Mouse (Mus musculus): ENCODE results near the gene Mmp23. TPM values are rescaled to one million over a fixed set of nuclear protein-coding genes. Genes with fewer than 3 reads are reported as not detected.

The Mmp23 gene
- 143 and 158 TPM in 2 replicates for polyA plus RNA-seq (2015; fragmentation: Nextera tagmentation; extraction: Ambion mirVana)

GRCm38 (mm10) chr4:155653086-155653450 lies at the start of gene Mmp23:
Gene Mmp23 (minus strand): TSS chr4:155653384.

GRCm38 (mm10) chr4:155694111-155694481 lies 40.9 kb upstream of the Mmp23 start, which contains the start of gene Fndc10:
Gene Fndc10 (plus strand): TSS chr4:155694342.

DNA sequence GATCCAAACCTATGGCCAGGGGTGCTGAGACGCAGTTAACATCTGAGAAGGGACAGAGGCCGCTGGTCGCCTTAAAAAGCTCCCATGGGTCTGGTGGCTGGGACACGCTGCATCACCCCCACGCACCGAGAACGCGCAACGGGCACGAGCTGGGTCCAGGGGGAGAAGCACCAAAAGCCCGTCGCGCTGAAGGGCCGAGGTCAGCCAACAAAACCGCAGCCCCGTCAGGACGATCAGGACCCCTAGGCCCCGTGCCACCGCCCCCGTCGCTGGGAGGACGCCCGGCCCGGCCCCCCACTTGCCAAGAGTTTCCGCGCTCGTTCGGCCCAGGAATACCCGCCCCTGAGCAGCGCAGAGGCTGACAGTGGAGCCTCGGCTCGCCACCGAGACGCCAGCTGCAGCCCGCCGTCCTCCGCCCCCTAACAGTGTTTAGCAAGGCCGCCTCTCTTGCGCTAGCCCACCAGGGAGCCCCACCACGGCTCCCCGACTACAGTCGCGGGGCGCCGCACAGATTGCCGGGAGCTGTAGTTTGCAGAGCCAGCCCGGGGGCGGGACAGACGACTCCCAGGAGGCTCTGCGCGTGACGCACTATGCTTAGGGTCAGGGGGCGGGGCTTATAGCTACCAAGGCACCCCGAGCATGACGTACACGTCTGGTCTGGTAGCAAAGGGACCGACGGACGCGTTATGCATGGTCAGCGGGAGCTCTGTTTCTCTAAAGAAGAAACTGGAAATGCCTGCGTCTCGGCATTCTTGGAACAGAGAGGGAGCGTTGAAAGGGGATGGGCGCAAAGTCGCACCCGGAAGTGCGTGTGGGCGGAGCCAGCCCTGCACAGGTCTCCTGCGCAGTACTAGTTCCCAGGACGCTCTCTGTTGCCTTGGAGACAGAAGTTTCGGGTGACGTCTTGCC lies 15.8 kb upstream of the Mmp23 start, which contains the start of gene Mib2:
Gene Mib2 (minus strand): TSS at position 510 of the 909 bp plus-strand sequence.

DNA sequence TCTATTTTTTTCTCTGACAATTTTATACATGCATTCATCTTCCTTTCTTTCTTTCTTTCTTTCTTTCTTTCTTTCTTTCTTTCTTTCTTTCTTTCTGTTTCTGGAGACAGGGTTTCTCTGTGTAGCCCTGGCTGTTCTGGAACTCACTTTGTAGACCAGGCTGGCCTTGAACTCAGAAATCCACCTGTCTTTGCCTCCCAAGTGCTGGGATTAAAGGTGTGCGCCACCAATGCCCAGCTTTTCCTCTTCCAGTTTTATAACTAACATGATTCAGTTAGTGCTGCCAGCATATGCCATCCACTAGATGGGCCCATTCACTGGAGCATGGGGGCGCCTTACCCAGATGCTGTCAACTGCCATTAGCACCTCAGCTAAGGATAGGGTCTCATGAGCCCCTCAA lies 7.9 kb downstream of the Mmp23 start, which contains the start of gene Gm10563:
Gene Gm10563 (minus strand): TSS at position 101 of the 400 bp plus-strand sequence.

DNA sequence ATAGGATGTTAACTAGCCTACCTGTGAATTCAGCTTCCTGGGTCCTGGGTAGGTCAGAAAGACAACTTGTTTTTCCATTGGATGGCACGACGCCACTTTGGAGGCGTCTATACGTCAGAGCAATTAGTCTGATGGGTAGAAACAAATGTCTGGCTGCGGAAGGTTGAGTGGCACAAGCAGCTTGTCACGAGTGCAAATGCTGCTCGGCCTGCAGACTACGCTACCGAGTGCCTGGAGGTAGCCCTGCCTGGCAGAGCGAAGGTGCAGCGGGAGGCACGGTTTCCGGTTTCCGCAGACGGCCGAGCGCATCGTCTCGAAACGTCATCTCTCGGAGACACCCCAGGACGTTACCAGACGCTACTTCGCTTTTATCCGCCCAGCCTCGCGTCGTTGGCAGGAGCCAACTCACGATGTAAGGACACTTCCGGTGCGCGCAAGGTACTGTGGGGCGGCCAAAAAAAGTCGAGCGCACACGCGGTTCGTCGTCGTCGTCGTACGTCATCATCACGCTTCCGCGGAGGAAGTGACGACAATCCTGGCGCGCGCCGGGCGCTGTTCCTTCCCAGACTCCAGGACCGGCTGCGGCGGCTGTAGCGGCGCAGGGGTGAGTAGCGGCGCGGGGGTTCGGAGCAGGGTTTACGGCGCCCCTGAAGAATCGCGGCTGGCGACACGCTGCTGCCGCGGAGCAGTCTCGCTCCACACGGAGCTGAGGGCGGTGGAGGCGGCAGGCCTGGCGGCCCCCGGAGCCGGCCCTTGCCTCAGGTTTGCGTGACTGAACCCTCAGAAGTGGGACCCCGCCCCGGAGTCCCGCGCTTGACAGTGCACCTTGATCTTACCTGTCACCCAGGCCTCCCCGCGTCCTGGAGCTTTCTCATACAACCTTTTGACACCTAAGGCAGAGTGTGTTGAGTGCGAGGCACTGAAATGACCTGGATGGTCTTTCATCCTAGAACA lies 28.6 kb downstream of the Mmp23 start, which contains the start of gene Cdk11b:
Gene Cdk11b (plus strand): TSS at position 517 of the 954 bp plus-strand sequence.

GRCm38 (mm10) chr4:155601091-155601996 lies 51.8 kb downstream of the Mmp23 start, which contains the start of gene Slc35e2:
Gene Slc35e2 (plus strand): TSS chr4:155601416.

Other genes with a start within 250 kb of the Mmp23 start
- gene Cfap74, start 244.2 kb downstream of the Mmp23 start, polyA plus RNA-seq (2015; fragmentation: Nextera tagmentation; extraction: Ambion mirVana): 1.0 and 1.2 TPM in 2 replicates
- not detected in 2 replicates for gene Tmem52, start 184.3 kb downstream of the Mmp23 start, polyA plus RNA-seq (2015; fragmentation: Nextera tagmentation; extraction: Ambion mirVana)
- gene Gnb1, start 162.0 kb downstream of the Mmp23 start, polyA plus RNA-seq (2015; fragmentation: Nextera tagmentation; extraction: Ambion mirVana): 288 and 312 TPM in 2 replicates
- 66.8 and 68.5 TPM in 2 replicates for gene Nadk, start 91.0 kb downstream of the Mmp23 start, polyA plus RNA-seq (2015; fragmentation: Nextera tagmentation; extraction: Ambion mirVana)
- gene Slc35e2, start 52.0 kb downstream of the Mmp23 start, polyA plus RNA-seq (2015; fragmentation: Nextera tagmentation; extraction: Ambion mirVana): 3.1 and 3.8 TPM in 2 replicates
- gene Cdk11b, start 28.5 kb downstream of the Mmp23 start, polyA plus RNA-seq (2015; fragmentation: Nextera tagmentation; extraction: Ambion mirVana): 45.0 and 53.4 TPM in 2 replicates
- gene Gm10563, start 8.0 kb downstream of the Mmp23 start, polyA plus RNA-seq (2015; fragmentation: Nextera tagmentation; extraction: Ambion mirVana): not detected in 2 replicates
- 10.8 and 11.4 TPM in 2 replicates for gene Mib2, start 15.8 kb upstream of the Mmp23 start, polyA plus RNA-seq (2015; fragmentation: Nextera tagmentation; extraction: Ambion mirVana)
- 10.4 and 10.8 TPM in 2 replicates for gene Fndc10, start 41.0 kb upstream of the Mmp23 start, polyA plus RNA-seq (2015; fragmentation: Nextera tagmentation; extraction: Ambion mirVana)
- gene Ssu72, start 51.4 kb upstream of the Mmp23 start, polyA plus RNA-seq (2015; fragmentation: Nextera tagmentation; extraction: Ambion mirVana): 133 and 144 TPM in 2 replicates
- gene Tmem240, start 81.4 kb upstream of the Mmp23 start, polyA plus RNA-seq (2015; fragmentation: Nextera tagmentation; extraction: Ambion mirVana): 0.35 and 0.58 TPM in 2 replicates
- gene Atad3a, start 107.7 kb upstream of the Mmp23 start, polyA plus RNA-seq (2015; fragmentation: Nextera tagmentation; extraction: Ambion mirVana): 43.9 and 46.1 TPM in 2 replicates
- 47.5 and 51.7 TPM in 2 replicates for gene Vwa1, start 121.3 kb upstream of the Mmp23 start, polyA plus RNA-seq (2015; fragmentation: Nextera tagmentation; extraction: Ambion mirVana)
- 0.40 and 0.45 TPM in 2 replicates for gene Tmem88b, start 132.5 kb upstream of the Mmp23 start, polyA plus RNA-seq (2015; fragmentation: Nextera tagmentation; extraction: Ambion mirVana)
- gene Ankrd65, start 137.1 kb upstream of the Mmp23 start, polyA plus RNA-seq (2015; fragmentation: Nextera tagmentation; extraction: Ambion mirVana): 0.16 and 0.24 TPM in 2 replicates
- 437 and 466 TPM in 2 replicates for gene Mrpl20, start 149.5 kb upstream of the Mmp23 start, polyA plus RNA-seq (2015; fragmentation: Nextera tagmentation; extraction: Ambion mirVana)
- gene Ccnl2, start 159.1 kb upstream of the Mmp23 start, polyA plus RNA-seq (2015; fragmentation: Nextera tagmentation; extraction: Ambion mirVana): 104 and 106 TPM in 2 replicates
- gene Aurkaip1, start 177.9 kb upstream of the Mmp23 start, polyA plus RNA-seq (2015; fragmentation: Nextera tagmentation; extraction: Ambion mirVana): 119 and 125 TPM in 2 replicates
- 126 and 133 TPM in 2 replicates for gene Mxra8, start 186.3 kb upstream of the Mmp23 start, polyA plus RNA-seq (2015; fragmentation: Nextera tagmentation; extraction: Ambion mirVana)
- gene Dvl1, start 194.0 kb upstream of the Mmp23 start, polyA plus RNA-seq (2015; fragmentation: Nextera tagmentation; extraction: Ambion mirVana): 5.5 and 8.2 TPM in 2 replicates
- gene Tas1r3, start 210.0 kb upstream of the Mmp23 start, polyA plus RNA-seq (2015; fragmentation: Nextera tagmentation; extraction: Ambion mirVana): 0.12 and 0.15 TPM in 2 replicates
- gene Cptp, start 216.1 kb upstream of the Mmp23 start, polyA plus RNA-seq (2015; fragmentation: Nextera tagmentation; extraction: Ambion mirVana): 11.3 and 12.5 TPM in 2 replicates
- 27.6 and 27.8 TPM in 2 replicates for gene Ints11, start 216.2 kb upstream of the Mmp23 start, polyA plus RNA-seq (2015; fragmentation: Nextera tagmentation; extraction: Ambion mirVana)
- 37.0 and 40.7 TPM in 2 replicates for gene Pusl1, start 238.4 kb upstream of the Mmp23 start, polyA plus RNA-seq (2015; fragmentation: Nextera tagmentation; extraction: Ambion mirVana)
- 9.9 and 10.4 TPM in 2 replicates for gene Acap3, start 238.4 kb upstream of the Mmp23 start, polyA plus RNA-seq (2015; fragmentation: Nextera tagmentation; extraction: Ambion mirVana)

Data from urinary bladder, postnatal 0 days (tissue).